Mouse (Mus musculus): ENCODE measurements around the gene Pitpnm2.

GRCm38 (mm10) chr5:124199168-124199567 is 50.4 kb downstream of the Pitpnm2 start:
- TF ChIP-seq CTCF (IDR thresholded peaks at IDR 0.05; ENCODE audit: control insufficient read depth, insufficient read depth, low read length) (no peak), POLR2A (IDR thresholded peaks at IDR 0.05; ENCODE audit: borderline replicate concordance, control insufficient read depth, low read depth, low read length) (no peak)

All from bone marrow, adult 2 months (tissue).